Mouse (Mus musculus) hematopoietic stem cell, adult 5-6 weeks (primary cell): Measurements from ENCODE around the gene Hipk4. TPM values are rescaled to one million over a fixed set of nuclear protein-coding genes. Genes with fewer than 3 reads are reported as not detected.

ENCODE experiments used
- ATAC-seq, 2 experiments: fragments of 125-278 bp in 1 of 2; replicated peaks in 1 of 2; 2 replicates each; pipeline ENCODE4 v1.8.0; 2016 to 2017; ENCODE audit warnings: inconsistent platforms in 2 of 2, mild to moderate bottlenecking in 2 of 2, moderate number of reproducible peaks in 2 of 2, low read depth in 1 of 2, moderate TSS enrichment in 1 of 2; ENCODE audit not compliant: low FRiP score in 2 of 2, poor library complexity in 2 of 2, severe bottlenecking in 2 of 2, insufficient read depth in 1 of 2, low TSS enrichment in 1 of 2
- total RNA-seq: library from RNA; stranded (forward); fragments of 172-1452, 232-1000 nt; gene quantifications from 2 replicates; pipeline ENCODE4 v1.2.3, GENCODE M21; 2017

Gene Hipk4
- total RNA-seq, 1 experiment from 2014 or later: not detected

- no peak for ATAC-seq
These were observed 6.0 kb downstream of the Hipk4 start for GRCm38 (mm10) chr7:27529070-27529469.

- ATAC-seq: no peak
These were observed 7.9 kb downstream of the Hipk4 start for GRCm38 (mm10) chr7:27530937-27531336.

GRCm38 (mm10) chr7:27531707-27532106, 8.6 kb downstream of the Hipk4 start:
- ATAC-seq: no peak

DNA sequence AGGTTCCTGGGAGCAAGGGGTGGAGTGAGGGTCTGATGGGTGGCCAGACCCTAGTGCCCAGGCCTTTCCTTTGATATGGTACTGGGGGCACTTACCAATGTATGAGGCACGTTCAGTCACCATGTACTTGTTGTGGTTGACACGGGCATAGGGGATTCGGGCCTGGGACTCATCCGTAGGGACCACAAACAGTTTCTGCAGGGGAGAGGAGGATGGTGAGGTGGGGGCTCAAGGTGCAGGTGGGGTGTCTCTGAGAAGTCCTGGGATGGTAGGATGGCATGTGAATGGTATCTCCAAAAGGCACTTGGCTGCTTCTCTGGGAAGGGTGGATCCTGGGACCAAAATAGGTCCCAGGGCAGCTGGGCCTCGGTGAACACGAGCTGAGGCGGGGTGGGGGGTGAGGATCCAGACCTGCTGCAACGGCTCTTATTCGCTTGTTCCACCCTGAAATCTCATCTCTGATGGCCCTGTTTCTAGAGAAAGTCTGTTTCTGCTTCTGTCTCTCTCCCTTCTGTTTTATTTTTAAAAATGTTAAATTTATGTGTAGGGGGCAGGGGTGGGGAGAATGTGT, 9.5 kb downstream of the Hipk4 start:
- no peak for ATAC-seq

DNA sequence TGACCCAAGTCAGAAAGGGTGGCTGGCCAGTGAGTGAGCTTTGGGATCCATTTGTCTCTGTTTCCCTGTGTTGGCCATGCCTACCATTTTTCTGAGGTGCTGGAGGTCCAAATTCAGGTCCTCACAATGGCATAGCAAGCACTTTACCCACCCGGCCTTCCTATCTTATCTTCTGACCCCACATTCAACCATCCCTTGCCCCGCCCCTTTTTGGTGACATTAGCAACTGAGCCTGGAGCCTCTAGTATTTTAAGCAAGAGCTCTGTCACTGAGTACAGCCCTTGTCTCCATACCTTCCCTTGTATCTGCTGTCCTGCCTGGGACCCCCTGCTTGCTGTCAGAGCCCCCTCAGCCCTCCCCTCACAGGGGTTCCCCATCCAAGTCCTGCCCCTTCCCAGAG, 12.3 kb downstream of the Hipk4 start:
- no peak for ATAC-seq

- no peak for ATAC-seq
These were observed 13.6 kb downstream of the Hipk4 start for GRCm38 (mm10) chr7:27536618-27537017.

- no peak for ATAC-seq
These were observed 14.9 kb downstream of the Hipk4 start for GRCm38 (mm10) chr7:27537998-27538397.

GRCm38 (mm10) chr7:27538797-27539196, 15.7 kb downstream of the Hipk4 start:
- no peak for ATAC-seq

DNA sequence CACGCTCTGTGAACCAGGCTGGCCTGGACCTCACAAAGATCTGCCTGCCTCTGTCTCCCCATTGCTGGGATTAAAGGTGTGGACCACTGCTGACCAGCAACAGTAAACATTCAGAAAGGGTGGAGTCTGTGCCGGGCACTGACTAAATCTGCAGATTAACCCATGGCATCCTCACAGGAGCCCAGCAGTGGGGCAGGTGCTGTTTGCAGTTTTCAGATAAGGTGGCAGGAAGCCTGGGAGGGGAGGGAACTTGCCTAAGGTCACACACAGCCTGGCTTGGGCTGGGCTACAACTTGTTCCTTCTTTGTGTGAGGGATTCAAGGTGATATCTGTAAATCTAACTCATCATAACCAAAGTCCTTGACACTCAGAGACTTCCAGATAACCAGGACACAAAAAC, 17.5 kb downstream of the Hipk4 start:
- no peak for ATAC-seq

- no peak for ATAC-seq
These were observed 17.9 kb downstream of the Hipk4 start for GRCm38 (mm10) chr7:27540935-27541334.

GRCm38 (mm10) chr7:27541431-27541830, 18.4 kb downstream of the Hipk4 start:
- ATAC-seq: peak; percentile 78 to 81

DNA sequence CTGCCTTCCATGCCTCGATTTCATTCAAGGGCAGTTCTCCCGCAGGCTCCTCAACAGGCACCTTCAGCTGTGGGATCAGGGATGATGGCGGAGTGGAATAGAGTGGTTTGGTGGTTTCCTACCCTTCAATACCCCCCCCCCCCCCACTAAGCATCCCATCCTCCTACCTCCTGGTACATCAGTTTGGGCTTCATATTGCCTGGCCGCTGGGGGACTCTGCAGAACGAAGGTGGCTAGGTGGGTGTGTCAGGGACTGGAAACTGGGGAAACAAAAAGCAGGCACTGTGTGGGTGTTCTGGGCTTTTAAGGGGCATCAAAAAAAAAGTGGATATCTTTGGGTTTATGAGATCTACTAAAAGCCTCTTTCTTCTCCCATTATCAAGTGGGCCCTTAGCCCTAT, 18.9 kb downstream of the Hipk4 start:
- no peak for ATAC-seq

DNA sequence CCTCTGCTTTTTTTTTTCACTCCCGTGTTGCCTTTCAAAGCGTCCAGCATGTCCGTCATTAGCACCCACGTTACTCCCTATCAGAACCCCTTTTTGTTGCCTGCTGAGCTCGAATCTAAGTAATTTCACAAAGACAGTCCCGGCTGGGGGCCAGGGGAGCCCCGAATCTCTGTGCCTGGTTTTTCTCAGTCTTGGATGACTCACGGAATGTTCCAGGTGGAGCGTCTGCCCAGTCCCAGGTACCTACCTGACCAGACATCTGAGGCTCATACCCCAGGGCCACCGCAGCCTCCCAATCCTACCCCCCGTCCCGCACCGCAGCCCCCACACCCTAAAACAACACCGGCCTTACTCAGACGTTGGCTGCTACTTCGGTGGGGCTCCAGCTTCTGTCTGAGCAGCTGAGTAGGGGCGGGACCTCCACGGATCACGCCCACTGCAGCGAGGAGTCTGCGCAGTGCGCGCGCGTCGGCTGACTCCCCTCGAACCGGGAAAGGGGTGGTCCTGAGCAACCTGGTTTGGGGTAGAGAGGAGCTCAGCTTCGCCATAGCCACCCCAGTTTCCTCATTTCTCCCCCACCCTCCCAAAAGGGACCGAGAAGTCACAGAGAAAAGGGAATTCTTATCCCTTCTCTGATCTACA, 19.4 kb downstream of the Hipk4 start:
- peak; percentile 48 to 68 for ATAC-seq

DNA sequence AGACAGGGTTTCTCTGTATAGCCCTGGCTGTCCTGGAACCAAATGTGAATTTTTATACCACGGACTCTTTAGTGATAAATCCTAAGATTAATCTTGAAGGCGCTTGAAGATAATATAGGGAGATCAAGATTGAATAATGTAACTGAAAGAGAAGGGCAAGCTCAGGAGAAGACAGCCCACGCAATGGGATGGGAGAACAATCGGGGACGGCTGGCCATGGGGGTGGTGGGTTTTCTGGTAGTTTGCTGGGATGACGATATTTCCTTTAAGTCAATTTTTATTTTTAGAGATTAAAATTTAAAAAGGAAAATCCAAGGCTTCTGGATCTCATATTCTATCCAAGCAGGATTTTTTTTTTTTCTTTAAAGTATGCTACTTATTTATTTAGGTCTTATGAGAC, 20.0 kb downstream of the Hipk4 start:
- ATAC-seq: no peak

GRCm38 (mm10) chr7:27543851-27544250, 20.8 kb downstream of the Hipk4 start:
- ATAC-seq: no peak

DNA sequence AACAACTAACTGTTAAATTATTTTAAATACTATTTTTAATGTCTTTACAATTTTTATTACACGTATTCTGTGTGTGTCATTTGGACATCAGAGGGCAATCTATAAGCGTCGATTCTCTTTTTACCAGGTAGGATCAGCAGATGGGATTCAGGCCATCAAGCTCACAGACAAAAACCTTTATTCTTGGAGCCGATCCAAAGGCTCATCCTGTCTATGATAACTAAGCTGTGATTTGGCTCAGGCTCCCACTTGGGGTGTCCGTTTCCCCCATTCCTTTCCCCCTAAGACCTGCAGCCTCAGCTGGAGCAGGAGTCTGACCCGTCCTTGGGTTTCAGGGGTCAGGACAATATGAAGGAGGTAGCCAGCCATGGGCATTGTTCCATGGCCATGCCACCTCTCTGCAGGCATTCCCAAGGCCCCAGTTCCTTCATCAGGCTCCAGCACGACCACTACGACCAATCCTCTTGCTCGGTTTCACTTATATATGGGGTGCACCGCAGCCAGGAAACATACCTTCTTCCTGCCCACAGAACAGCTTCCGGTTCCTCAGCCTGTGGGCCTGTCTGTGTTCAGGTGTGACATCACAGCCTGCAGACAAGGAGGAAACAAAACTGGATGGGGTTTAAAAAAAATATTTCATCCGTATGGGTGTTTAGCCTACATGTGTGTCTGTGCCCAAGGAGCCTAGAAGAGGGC, 21.8 kb downstream of the Hipk4 start:
- ATAC-seq: peak; percentile 80 to 83

- no peak for ATAC-seq
These were observed 26.5 kb downstream of the Hipk4 start for GRCm38 (mm10) chr7:27549597-27549996.

GRCm38 (mm10) chr7:27552070-27552469, 29.0 kb downstream of the Hipk4 start:
- ATAC-seq: no peak
